Mouse (Mus musculus) lung, postnatal 0 days (tissue): ENCODE results near the gene Ifnar2.

Experiments
- CTCF ChIP-seq: IDR thresholded peaks from 2 replicates; pipeline ENCODE4 v1.5.1; 2016; ENCODE audit warnings: antibody characterized with exemption, mild to moderate bottlenecking
- EP300 ChIP-seq: IDR thresholded peaks from 2 replicates; pipeline ENCODE4 v1.6.1; 2016; ENCODE audit warnings: antibody characterized with exemption, mild to moderate bottlenecking, control low read depth

- TF ChIP-seq EP300 (no peak), CTCF (no peak)
Measured at GRCm38 (mm10) chr16:91332880-91333279, 39.7 kb upstream of the Ifnar2 start.
